Mouse (Mus musculus) right cerebral cortex, postnatal 36 days (tissue): Measurements from ENCODE around the gene Cdk5r2.

ENCODE experiments used
- DNase-seq, 2 experiments: peaks; one replicate each; pipeline ENCODE4 v3.0.0; 2022; ENCODE audit warnings: low spot score in 2 of 2, mixed read lengths in 1 of 2

Gene Cdk5r2

GRCm38 (mm10) chr1:74851001-74851775 lies 3.5 kb upstream of the Cdk5r2 start:
- DNase-seq, result peak in 1 of 2 experiments; percentile 45

DNA sequence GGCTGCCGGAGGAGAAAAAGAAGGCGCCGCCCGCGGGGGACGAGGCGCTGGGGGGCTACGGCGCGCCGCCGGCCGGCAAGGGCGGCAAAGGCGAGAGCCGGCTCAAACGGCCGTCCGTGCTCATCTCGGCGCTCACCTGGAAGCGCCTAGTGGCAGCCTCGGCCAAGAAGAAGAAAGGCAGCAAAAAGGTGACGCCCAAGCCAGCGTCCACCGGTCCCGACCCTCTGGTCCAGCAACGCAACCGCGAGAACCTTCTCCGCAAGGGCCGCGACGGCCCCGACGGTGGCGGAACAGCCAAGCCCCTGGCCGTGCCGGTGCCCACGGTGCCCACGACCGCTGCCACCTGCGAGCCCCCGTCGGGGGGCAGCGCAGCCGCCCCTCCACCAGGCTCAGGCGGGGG lies 422 bp downstream of the Cdk5r2 start:
- no peak for DNase-seq

DNA sequence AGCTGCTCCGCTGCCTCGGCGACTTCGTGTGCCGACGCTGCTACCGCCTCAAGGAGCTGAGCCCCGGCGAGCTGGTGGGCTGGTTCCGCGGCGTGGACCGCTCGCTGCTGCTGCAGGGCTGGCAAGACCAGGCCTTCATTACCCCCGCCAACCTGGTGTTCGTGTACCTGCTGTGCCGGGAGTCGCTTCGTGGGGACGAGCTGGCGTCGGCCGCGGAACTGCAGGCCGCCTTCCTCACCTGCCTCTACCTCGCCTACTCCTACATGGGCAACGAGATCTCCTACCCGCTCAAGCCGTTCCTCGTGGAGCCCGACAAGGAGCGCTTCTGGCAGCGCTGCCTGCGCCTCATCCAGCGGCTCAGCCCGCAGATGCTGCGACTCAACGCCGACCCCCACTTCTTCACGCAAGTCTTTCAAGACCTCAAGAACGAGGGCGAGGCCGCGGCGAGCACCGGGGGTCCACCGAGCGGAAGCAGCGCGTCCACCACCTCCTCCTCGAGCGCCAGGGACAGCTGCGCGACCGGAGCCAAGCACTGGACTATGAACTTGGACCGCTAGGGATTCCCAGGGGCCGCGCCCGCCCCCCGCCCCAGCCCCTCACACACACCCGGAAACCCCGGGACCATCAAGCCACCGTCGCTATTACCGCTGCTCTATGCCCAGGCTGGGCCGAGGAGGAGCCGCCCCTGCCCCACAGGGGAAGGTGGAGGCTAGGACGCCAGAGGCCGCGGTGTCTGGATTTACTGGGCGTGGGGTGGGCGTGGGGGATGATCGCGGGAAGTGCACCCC lies 1.1 kb downstream of the Cdk5r2 start:
- DNase-seq, result no peak

DNA sequence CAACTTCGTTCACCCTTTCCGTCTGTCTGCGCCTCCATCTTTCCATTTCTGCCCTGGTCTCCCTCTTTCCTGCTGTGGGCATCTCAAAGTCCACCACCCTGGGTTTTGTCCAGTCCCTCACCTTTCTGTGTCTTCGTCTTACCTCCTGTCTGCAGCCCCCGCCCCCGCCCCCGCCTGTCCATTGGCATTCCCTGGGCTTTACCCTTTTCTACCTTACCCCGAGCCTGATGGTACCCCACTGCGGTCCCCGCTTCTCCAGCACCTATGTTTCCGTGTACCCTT lies 1.6 kb downstream of the Cdk5r2 start:
- DNase-seq, result no peak

DNA sequence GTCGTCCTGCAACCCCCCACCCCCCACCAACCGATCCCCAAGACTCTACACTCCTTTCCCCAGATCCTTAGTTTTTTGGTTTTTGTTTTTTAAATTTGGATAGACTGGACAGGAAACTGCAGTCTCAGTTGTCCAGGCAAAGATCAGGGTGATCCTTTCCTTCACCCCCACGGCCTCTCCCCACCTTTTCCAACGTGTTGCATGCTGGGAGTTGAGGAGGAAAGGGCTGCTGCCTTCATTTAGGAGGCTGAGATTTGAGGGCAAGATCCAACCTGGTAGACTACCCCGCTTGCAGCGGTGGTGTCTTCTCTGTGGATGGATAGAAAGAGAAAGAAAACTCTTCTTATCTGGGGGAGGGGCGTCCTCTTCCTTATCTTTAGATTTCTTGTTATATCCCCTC lies 2.1 kb downstream of the Cdk5r2 start:
- no peak for DNase-seq

GRCm38 (mm10) chr1:74857201-74857600 lies 2.5 kb downstream of the Cdk5r2 start:
- DNase-seq, result peak in 1 of 2 experiments; percentile 25

DNA sequence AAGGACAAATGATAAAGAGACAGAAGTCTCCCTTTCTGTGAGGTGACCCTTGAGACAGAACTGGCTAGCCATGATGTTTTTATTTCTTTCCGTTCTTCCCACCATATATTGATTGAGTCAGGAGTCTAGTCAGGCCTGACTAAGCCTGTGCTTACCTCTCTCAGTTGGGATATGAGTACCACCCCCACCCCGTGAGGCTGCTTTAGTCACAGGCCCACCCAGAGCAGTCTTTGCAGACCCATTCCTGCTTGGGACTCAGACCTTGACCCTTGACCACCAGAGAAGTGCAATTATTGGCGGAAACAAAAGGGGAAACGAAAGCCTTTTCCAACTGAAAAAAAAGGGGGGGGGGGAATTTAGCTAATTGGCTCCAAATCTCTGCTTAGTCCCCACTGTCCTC lies 2.9 kb downstream of the Cdk5r2 start:
- no peak for DNase-seq

GRCm38 (mm10) chr1:74858171-74858719 lies 3.5 kb downstream of the Cdk5r2 start:
- DNase-seq, result peak; percentile 87 to 92

- DNase-seq, result no peak
Measured at GRCm38 (mm10) chr1:74858805-74859204, 4.1 kb downstream of the Cdk5r2 start.

DNA sequence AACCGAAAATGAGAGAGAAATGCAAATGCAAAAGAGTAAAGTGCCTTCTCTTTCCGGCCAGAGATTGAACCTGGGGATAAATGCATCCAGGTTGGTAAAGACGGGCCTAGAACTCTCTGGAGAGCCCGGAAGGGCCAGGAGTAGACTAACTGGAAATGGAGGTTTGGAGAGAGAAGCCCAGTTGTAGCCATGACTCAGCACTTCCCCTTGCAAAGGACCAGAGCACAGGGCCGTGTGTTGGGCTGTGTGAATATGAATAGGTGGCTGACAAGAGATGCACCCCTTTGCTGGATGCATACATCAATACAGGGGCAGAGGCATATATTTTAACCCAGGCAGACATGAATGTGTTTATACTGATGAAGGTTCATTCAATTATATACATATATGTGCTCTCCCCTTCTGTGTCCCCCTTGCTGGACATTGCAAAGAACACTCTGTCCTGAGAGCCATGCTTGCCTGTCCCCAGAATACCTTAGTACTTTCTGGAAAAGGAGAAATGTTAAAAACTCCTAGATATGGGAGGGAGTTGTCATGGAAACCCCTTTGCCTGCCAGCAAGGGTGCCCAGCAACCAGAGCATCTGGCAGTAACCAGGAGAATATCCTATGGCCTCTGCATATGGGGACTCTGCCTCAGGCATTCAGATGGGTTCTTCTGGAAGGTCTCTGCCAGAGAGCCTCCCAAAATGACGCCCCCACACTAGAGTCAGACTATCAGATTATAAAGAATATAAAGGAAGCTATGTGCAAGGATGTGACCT lies 4.7 kb downstream of the Cdk5r2 start:
- peak in 1 of 2 experiments; percentile 42 for DNase-seq

- no peak for DNase-seq
Measured at GRCm38 (mm10) chr1:74861783-74862182, 7.0 kb downstream of the Cdk5r2 start.

DNA sequence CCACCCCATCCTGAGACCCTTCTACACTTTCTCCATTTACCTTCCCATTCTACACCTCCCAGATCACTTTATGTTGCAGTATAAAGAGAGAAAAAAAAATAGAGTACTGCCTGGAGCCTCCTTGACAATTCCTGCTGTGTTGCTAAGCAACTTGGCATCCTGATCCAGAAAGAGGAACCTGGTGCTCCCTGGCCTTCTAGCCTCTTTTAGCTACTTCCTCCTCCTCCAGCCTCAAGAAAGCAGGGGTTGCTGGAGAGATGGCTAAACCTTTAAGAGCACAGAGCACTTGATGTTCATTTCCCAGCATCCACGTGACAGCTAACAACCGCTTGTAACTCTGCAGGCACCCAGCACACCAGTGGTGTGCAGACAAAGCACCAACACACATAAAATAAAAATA lies 17.5 kb downstream of the Cdk5r2 start:
- DNase-seq, result no peak

- no peak for DNase-seq
Measured at GRCm38 (mm10) chr1:74877199-74877598, 22.5 kb downstream of the Cdk5r2 start.

- peak in 1 of 2 experiments; percentile 56 for DNase-seq
Measured at GRCm38 (mm10) chr1:74880785-74881360, 26.1 kb downstream of the Cdk5r2 start.

DNA sequence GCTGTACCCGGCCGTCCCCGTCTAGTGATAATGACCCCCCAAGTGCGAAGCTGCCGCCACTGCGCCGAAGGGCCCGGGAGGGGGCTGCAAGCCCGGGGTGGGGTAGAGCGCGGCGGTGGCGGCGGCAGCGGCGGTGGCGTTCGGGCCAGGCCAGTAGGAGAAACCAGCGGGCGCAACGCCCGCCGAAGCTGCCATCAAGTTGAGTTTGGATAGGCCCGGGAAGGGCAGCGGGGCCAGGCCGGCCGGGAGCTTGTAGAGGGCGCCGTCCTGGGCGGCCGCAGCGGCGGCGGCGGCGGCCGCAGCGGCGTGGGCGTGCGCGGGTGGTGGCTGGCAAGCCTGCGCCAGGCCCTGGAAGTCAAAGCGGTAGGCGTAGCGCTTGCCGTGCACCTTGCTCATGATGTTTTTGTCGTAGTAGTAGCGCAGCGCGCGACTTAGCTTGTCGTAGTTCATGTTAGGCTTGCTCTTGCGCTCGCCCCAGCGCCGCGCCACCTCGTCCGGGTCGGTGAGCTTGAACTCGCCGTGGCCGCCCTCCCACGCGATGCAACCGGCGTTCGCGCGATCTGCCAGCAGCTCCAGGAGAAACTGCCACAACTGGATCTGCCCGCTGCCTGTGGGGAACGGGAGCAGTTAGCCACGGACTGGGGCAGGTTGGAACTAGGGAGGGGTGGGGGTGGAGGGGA lies 27.5 kb downstream of the Cdk5r2 start:
- DNase-seq, result no peak

- no peak for DNase-seq
Measured at GRCm38 (mm10) chr1:74882828-74883227, 28.1 kb downstream of the Cdk5r2 start.

GRCm38 (mm10) chr1:74883441-74883840 lies 28.7 kb downstream of the Cdk5r2 start:
- DNase-seq, result no peak

DNA sequence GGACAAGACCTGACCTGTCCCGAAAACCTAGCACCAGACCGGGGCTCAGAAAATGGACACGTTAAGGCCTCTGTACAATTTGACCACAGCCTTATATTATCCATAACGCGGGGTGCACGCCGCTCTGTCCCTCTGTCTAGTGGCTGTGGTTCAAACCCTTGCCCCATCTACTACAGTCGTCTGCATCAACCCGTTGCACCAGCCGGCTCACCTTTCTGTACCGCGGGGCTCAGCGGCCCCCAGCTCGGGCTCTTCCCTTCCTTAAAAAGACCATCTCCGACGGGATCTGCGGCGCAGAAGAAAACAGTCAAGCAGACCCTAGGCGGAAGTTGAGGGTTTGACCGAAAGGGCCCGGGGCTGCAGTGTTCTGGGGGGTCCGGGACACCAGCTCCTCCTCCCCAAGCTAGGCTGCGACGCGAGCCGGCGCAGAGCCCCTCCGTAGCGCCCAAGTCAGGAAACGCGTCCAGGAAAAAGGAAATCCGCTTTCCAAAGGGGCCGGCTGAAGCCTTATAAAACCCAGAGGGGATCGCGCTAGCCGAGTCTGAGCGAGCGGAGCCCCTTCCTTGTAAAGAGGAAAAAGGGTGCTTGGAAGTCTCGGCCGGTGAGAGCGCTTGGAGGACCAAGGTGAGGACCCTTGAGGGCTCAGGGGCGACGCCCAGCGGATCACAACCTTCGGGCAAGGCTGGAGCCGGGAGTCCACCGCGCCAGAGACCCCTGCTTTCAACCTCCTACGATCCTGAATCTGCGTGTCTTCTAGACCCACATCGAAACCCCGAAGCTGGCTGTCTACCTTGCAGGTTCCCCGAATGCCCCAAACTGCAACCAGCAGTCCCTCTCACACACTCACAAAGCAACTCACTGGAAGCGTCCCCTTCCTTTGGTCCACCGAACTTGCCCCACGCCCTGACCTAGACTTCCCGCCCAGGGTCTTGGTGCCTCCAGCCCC lies 29.7 kb downstream of the Cdk5r2 start:
- no peak for DNase-seq

- DNase-seq, result no peak
Measured at GRCm38 (mm10) chr1:74885369-74886042, 30.8 kb downstream of the Cdk5r2 start, which contains the start of gene Fev. Gene Fev, minus strand, starts transcription at chr1:74885419.
